Mouse (Mus musculus) E14TG2a.4 (cell line): ENCODE measurements around the gene Itpr3.

Source experiments
- H3K27me3 ChIP-seq: 2 replicates; pipeline ENCODE4 v1.6.1; 2014; ENCODE audit warnings: low read length, control low read depth; ENCODE audit not compliant: insufficient read depth
- H3K36me3 ChIP-seq: 2 replicates; pipeline ENCODE4 v1.6.1; 2014; ENCODE audit warnings: low read length, control low read depth; ENCODE audit not compliant: insufficient read depth
- H3K4me1 ChIP-seq: replicated peaks from 2 replicates; pipeline ENCODE4 v1.6.1; 2014; ENCODE audit warnings: low read depth, low read length, control low read depth
- H3K4me3 ChIP-seq: replicated peaks from 2 replicates; pipeline ENCODE4 v1.5.1; 2014; ENCODE audit warnings: mild to moderate bottlenecking, low read length
- H3K9me3 ChIP-seq: 2 replicates; pipeline ENCODE4 v1.6.1; 2014; ENCODE audit warnings: low read length, control low read depth
- CTCF ChIP-seq: conservative IDR thresholded peaks from 2 replicates; pipeline ENCODE4 v1.5.1; 2014; ENCODE audit warnings: low read length
- NANOG ChIP-seq: IDR thresholded peaks from 2 replicates; pipeline ENCODE4 v1.6.1; 2014; ENCODE audit warnings: borderline replicate concordance, low read length, mixed read lengths
- POU5F1 ChIP-seq: IDR thresholded peaks from 2 replicates; pipeline ENCODE4 v1.6.1; 2014; ENCODE audit warnings: low read length, borderline replicate concordance

The Itpr3 gene

GRCm38 (mm10) chr17:27123103-27123502, 66.0 kb downstream of the Itpr3 start:
- no peak for TF ChIP-seq CTCF

GRCm38 (mm10) chr17:27123813-27124375, 66.8 kb downstream of the Itpr3 start:
- no peaks in the 10 kb centered on the region for H3K27me3 ChIP-seq
- H3K9me3 ChIP-seq, result no peaks in the 10 kb centered on the region
- no peak for TF ChIP-seq NANOG
- no peak for TF ChIP-seq CTCF
- TF ChIP-seq POU5F1, result no peak
- H3K4me1 ChIP-seq, result peaks cover 85% of the 10 kb centered on the region
- H3K4me3 ChIP-seq, result peak overlapping the region; percentile 29
- peaks cover 96% of the 10 kb centered on the region for H3K36me3 ChIP-seq

More at GRCm38 (mm10) chr17:27123103-27123502, 66.0 kb downstream of the Itpr3 start:
- Histone ChIP-seq H3K9me3 (no peaks in the 10 kb centered on the region), H3K27me3 (no peaks in the 10 kb centered on the region), H3K4me1 (peaks cover 81% of the 10 kb centered on the region), H3K36me3 (peaks cover 96% of the 10 kb centered on the region), H3K4me3 (no peak overlapping the region)

- Histone ChIP-seq H3K9me3 (no peaks in the 10 kb centered on the region), H3K4me1 (peaks cover 90% of the 10 kb centered on the region), H3K27me3 (no peaks in the 10 kb centered on the region), H3K4me3 (0 out of 2 replicates have a peak overlapping the region, but pooled peaks have one; percentile 29), H3K36me3 (peaks cover 96% of the 10 kb centered on the region)
- TF ChIP-seq CTCF, result peak; percentile 84
- TF ChIP-seq POU5F1, result no peak
Observed at GRCm38 (mm10) chr17:27125185-27125584, 68.1 kb downstream of the Itpr3 start.

GRCm38 (mm10) chr17:27125669-27126202, 68.6 kb downstream of the Itpr3 start:
- Histone ChIP-seq H3K4me3 (peak overlapping the region; percentile 29; the same call in 1 of the 2 replicates), H3K36me3 (peaks cover 96% of the 10 kb centered on the region), H3K9me3 (no peaks in the 10 kb centered on the region), H3K4me1 (peaks cover 90% of the 10 kb centered on the region), H3K27me3 (no peaks in the 10 kb centered on the region)
- TF ChIP-seq POU5F1 (no peak), NANOG (no peak), CTCF (no peak)

- H3K4me3 ChIP-seq, result no peak overlapping the region
- no peaks in the 10 kb centered on the region for H3K9me3 ChIP-seq
- peaks cover 97% of the 10 kb centered on the region for H3K36me3 ChIP-seq
- H3K4me1 ChIP-seq, result peaks cover 90% of the 10 kb centered on the region
- TF ChIP-seq CTCF (no peak), POU5F1 (no peak), NANOG (no peak)
- H3K27me3 ChIP-seq, result no peaks in the 10 kb centered on the region
Observed at GRCm38 (mm10) chr17:27126974-27127373, 69.9 kb downstream of the Itpr3 start.

- TF ChIP-seq POU5F1 (no peak), CTCF (no peak), NANOG (no peak)
- H3K4me3 ChIP-seq, result no peak overlapping the region
Observed at GRCm38 (mm10) chr17:27128189-27128588, 71.1 kb downstream of the Itpr3 start.

GRCm38 (mm10) chr17:27129291-27129690, 72.2 kb downstream of the Itpr3 start:
- H3K4me3 ChIP-seq, result no peak overlapping the region
- no peaks in the 10 kb centered on the region for H3K9me3 ChIP-seq
- TF ChIP-seq NANOG (no peak), POU5F1 (no peak), CTCF (no peak)
- peaks cover 82% of the 10 kb centered on the region for H3K4me1 ChIP-seq
- peaks cover 12% of the 10 kb centered on the region; the same call in 1 of the 2 replicates for H3K27me3 ChIP-seq
- peaks cover 77% of the 10 kb centered on the region for H3K36me3 ChIP-seq

More at GRCm38 (mm10) chr17:27128189-27128588, 71.1 kb downstream of the Itpr3 start:
- Histone ChIP-seq H3K9me3 (no peaks in the 10 kb centered on the region), H3K27me3 (peaks cover 12% of the 10 kb centered on the region; the same call in 1 of the 2 replicates), H3K4me1 (peaks cover 90% of the 10 kb centered on the region), H3K36me3 (peaks cover 88% of the 10 kb centered on the region)

GRCm38 (mm10) chr17:27129819-27130218, 72.7 kb downstream of the Itpr3 start:
- H3K36me3 ChIP-seq, result peaks cover 72% of the 10 kb centered on the region
- H3K9me3 ChIP-seq, result no peaks in the 10 kb centered on the region
- TF ChIP-seq POU5F1, result no peak
- no peak for TF ChIP-seq CTCF
- no peak for TF ChIP-seq NANOG
- H3K4me1 ChIP-seq, result peaks cover 79% of the 10 kb centered on the region
- peaks cover 14% of the 10 kb centered on the region; the same call in 1 of the 2 replicates for H3K27me3 ChIP-seq
- no peak overlapping the region for H3K4me3 ChIP-seq

- TF ChIP-seq POU5F1 (no peak), CTCF (no peak), NANOG (no peak)
- 0 out of 2 replicates have a peak overlapping the region, but pooled peaks have one; percentile 7 for H3K4me3 ChIP-seq
- peaks cover 18% of the 10 kb centered on the region; the same call in 1 of the 2 replicates for H3K27me3 ChIP-seq
Observed at GRCm38 (mm10) chr17:27130246-27130645, 73.1 kb downstream of the Itpr3 start.

More at GRCm38 (mm10) chr17:27130246-27130645, 73.1 kb downstream of the Itpr3 start:
- H3K36me3 ChIP-seq, result peaks cover 68% of the 10 kb centered on the region
- peaks cover 80% of the 10 kb centered on the region for H3K4me1 ChIP-seq
- H3K9me3 ChIP-seq, result no peaks in the 10 kb centered on the region
